Mouse (Mus musculus) lung, postnatal 4 days (tissue): ENCODE measurements around the gene P2ry14.
"Not testable (repeated sequence)": the region's sequence is repeated elsewhere in the genome, so short reads cannot be mapped to it uniquely, and the experiment has no call there.

ENCODE experiments used
- DNase-seq, 2 experiments: peaks; one replicate each; pipeline ENCODE4 v3.0.0; 2021

P2ry14 gene

DNA sequence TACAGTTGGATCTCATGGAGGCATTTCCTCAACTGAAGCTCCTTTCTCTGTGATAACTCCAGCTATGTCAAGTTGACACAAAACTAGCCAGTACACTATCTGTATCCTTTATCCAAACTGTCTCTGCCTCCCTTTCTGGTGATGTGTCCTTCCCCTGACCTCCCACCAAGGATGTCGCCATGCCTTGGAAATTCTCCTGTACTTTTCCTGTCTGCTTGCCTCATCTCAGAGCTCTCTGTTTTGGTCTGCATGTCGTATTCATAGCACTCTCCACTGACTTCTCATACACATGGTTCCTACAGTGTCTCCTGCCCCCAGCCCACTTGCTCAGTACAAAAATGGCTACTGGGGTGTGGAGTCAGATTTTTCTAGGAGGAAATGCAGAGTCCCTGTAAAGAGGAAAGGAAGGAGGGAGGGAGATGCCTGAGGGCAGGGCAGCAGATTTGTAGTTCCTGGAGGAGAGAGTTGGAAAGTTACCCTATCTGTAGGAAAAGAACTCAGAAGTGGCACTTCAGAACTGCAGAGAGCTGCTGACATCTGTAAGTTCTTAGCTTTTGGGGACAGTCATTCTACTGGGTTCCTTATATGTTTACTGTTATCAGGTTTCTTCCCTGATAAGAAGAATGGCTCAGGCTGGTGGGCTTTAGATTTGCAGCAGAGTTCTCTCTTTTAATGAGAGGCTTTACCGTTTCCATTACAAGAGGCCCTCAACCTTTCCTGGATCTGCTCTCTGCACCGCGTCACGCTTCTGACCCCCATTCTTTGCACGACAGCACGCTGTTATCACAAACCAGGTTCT is 11.7 kb downstream of the P2ry14 start:
- DNase-seq, result no peak

DNA sequence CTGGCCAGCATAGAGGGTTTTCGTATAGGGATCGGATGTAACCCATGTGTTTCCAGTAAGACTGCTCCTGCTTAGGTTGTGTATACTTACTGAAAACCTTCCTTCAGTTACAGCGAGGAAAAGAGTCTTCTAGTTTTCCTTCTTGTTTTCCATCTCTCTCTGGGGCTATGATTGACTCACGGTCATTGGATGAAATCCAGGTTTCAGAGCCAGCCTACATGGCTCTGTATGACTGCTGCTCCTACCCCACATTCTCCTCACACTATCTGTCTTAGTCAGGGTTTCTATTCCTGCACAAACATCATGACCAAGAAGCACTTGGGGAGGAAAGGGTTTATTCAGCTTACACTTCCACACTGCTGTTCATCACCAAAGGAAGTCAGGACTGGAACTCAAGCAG is 12.5 kb downstream of the P2ry14 start:
- DNase-seq, result not testable (repeated sequence)

DNA sequence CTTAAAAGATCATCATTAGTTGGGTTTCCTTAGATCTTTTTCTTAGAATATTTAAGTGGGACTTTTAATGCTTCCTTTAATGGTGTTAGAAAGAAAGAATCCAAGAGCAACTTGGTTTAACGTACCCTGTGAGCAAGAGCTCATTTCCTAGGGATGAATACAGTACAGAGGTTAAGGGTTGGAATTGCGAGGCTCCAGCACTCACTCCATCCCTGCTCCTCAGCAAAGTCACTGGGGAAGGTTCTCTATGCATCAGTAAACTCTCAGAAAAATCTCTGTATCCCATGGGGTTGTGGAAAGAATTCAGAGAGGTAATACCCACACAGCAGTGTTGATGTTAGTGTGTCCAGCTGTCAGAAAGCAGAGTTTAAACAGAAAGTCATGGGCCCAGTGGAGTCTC is 13.3 kb downstream of the P2ry14 start:
- DNase-seq, result no peak

DNA sequence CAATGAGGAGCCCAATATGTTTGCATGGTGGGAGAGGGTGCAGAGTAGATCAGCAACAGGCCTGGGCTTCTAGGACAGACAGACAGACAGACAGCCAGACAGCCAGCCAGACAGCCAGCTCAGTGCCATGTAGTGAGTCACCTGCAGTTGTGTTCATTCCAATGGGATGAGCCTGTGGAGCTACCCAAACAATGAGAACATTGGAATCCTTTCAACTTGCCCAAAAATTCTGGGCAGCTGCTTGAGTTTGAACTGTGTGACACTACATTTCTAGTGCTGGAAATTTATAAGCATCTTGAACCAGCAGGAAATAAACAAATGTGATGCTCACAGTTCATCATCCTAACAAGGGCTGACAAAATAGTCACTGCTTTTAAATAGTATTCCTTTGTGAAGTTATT is 13.8 kb downstream of the P2ry14 start:
- peak; percentile 58 to 69 for DNase-seq

DNA sequence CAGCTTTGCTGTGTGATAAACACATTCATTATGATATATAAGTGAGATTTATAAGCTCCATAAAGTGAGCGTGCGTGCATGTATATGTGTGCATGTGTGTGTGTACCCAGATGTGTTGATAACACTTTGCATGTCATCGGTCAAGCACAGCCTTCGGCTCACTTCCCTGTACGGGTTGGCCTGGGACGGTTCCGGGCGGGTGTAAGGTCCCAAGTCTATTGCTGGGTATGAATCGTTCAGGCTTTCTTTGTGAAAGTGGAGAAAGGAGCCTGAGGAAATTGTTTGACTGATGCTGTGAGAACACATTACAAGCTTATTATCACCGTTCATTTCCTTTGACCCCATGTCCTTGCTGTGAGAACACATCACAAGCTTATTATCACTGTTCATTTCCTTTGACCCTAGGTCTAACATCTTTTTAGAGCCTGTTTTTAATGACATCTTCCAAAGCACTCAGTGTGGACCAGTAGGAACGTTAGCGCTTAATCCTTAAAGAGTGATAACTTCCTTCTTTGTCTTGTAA is 14.4 kb downstream of the P2ry14 start:
- DNase-seq, result peak in 1 of 2 experiments; percentile 68

DNA sequence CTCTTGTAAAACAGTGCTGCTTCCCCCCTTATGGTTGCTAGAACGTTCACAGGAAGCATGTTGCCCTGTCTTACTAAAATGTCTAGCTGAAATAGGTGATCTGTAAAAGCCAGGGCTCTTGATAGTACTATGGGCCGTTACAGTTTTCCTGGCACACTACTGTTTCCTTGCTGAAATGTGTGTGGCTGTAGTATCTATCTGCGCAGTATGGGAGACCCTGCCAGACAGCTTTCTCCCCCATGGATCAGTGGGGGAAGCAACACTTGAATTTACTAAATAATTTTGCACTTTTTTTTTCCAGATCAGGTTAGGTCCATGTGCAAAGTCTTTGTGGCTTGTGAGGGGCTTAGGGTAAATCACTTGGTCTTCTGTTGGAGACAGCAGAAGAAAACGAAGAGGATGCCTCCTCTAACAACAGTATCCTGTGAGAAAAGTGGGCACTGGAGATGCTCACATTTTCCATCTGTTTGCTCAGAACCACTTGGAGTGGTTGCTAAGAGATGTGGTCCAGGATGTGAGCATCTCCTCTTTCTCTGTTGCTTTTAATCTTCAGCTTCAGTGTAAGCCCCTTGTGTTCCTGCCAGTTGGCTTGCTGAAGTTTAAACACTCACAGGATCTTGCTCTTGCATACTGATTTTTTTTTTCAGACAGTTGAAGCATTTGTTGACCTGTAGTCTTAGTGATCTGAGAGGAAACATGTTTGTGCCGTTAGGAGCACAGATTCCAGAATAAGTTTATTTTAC is 17.3 kb downstream of the P2ry14 start:
- no peak for DNase-seq

DNA sequence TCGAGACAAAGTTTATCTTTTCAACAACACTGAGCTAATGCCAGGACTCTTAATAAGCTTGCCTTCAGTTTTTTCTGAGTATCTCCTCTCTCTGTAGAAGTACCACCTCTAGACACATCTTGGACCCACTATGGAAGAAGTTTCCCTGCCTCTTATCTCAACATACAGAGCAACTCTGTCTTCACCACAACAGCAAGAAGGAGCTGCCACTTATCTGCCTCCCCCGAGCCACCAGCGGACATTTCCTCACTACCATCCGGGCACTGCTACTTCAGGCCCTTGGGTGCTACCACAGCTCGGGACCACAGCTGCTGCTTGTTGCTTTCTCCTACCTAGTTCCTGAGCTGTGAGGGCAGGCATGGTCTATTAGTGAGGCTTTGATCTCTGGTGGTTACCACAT is 20.2 kb downstream of the P2ry14 start:
- DNase-seq, result no peak

DNA sequence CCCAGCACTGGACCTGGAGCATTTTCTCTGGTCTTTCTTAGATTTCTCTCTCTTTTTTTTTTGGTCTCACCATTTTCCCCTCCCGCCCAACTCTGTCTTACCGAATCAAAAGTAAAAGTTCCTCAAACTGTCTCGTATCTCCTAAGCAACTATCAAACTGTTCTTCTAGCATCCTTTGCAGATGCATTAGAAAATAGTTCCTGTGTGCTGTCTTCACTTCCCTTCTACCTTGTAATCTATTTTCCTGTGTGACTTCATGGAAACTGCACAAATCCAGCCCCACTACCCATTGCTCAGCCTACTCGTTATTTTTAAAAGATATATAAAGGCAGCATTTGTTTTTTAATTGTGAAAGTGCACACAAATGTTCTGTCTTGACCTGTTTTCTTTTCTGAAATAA is 21.5 kb downstream of the P2ry14 start:
- DNase-seq, result no peak

DNA sequence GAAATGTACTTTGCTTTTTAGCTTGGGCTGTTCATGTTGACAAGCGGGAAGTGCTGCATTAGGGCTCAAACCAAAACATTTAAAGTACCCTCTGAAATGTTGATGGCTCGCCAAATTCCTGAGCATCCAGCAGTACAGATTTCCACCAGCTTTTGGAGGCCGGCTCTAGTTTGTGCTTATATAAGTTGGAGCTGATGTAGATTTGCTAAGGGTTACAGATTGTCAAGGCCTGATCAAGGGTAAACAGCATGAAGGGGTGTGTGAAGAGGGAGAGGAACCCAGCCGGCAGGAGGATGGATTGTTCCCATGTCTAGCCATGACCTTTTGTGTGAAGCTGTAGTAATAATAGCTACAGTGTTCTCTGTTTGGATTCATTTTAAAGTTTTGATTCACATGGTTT is 22.3 kb downstream of the P2ry14 start:
- DNase-seq, result peak in 1 of 2 experiments; percentile 42

DNA sequence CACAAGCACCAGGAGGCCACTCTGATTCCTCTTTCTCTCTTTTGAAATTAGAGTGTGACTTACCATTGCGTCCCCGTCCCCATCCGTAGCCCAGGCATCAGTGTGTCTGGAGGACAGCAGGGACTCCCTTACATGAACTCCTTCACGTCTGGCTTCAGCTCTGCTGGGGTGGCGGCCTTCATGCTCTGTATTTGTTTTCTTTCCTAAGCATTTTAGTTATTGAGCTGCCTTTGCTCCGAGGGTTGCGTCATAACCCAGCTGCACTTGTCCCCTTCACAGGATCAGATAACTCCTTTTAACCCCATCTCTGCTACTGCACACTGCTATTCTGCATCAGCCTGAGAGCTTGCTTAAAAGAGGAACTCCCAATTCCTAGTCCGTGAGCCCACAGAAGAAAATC is 23.0 kb downstream of the P2ry14 start:
- peak in 1 of 2 experiments; percentile 49 for DNase-seq

DNA sequence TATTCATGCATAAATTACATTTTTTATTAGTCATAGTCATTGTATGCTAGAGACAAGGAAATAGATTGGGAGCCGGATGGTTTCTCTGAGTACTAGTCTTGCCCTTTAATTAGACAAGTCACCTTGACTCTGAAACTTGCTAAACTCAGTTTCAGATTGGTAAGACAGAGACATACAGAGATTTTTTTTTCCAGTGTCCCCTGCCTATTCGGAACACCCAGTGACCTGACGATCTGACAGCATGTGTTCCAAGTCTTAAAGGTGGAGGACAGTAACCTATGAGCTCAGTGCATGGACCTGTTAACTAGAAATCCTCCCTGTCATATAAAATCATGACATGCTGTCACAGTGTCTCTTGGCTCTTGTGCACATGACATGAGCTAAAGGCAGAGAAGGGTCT is 23.9 kb downstream of the P2ry14 start:
- no peak for DNase-seq

DNA sequence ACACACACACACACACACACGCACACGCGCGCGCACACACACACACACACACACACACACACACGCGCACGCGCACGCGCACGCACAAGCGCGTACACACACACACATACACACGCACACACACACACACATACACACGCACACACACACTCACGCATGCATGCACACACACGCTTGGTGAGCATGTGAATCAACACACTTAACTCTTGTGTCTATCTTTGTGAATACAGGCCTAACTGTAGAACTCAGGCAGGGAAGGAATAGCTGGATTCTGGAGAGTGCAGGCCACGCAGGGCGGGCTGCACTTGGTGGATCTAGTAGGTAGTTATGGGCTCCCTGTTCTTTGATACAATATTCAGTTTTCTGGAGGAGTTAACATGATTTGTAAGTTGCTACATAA is 24.7 kb downstream of the P2ry14 start:
- DNase-seq, result no peak

DNA sequence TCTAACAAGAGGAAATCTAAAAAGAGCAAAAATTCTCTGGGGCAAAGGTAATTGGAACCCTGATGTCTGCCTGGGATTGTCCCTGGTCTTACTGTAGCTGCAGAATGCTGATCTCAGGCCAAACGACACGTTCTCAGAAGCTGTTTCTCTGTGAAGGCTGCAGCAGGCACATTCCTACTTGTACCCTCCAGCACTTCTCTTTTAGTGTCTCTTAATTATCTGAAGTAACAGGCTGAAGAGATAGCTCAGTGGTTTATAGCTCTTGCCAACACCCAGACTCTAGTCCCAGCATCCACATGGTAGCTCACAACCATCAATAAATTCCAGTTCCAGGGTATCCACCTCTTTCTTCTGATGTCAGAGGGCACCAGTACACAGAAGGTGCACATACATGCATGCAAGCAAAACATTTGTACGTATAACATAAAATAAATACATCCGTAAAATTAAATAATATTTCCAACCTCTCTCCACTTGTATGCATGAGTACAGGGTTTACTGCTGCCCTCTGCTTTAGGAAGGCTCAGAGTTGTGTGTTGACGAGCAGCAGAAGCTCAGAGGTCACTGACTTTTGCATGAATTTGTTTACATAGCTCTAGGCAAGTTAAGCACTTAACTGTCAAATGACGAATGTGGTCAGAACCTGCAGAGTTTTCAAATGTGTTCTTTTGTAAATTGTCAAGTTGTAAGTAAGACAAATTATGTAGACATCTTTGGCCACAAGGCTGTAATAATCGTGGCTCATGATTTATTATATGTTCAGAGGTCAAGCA is 27.4 kb downstream of the P2ry14 start:
- no peak for DNase-seq

DNA sequence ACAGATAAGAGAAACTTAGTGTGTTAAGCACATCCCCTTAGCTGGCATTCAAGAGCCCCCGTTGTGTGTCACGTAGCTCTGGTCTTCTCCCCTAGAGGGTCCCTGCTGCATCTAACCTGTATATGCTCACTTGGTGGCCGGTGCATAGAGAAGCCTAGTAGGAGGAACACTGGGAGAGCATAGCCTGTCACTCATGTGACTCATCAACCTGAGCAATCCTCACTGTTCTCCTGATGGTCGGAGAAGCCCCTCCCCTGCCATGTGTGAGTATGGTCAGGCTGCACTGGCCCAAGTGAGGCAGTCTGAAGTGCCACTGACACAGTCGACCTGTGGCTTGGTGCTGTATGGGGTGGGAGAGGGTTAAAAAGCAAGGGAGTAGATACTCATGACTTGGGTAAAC is 28.4 kb downstream of the P2ry14 start:
- DNase-seq, result no peak

DNA sequence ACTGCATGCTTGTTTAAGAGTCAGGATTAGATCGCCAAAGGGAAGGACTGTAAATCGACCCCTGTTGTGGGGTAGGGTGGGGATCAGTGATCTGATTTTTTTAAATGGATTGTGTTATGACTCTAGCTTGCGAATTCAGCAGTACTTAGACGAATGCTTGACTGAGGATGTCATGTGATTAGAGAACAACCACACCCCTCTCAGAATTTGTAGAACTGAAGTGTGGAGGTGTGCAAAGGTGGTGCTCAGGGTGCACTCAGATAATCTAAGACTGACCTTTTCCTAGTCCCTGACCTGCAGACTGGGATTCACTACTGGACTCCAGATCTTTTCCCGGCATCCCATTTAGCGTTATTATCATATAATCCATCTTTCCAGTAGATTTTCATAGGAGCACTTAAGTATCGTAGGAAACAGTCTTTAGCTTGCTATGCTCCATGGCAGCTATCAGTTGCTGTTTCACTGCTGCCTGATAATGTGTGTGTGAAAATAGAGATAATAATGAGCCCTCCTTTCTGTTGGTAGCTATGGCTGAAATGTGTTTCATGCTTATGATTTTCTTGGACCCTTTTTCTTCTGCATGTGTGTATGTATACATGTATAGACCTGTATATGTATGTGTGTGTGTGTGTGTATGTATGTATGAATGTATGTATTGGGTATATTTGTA is 31.5 kb downstream of the P2ry14 start:
- DNase-seq, result no peak

DNA sequence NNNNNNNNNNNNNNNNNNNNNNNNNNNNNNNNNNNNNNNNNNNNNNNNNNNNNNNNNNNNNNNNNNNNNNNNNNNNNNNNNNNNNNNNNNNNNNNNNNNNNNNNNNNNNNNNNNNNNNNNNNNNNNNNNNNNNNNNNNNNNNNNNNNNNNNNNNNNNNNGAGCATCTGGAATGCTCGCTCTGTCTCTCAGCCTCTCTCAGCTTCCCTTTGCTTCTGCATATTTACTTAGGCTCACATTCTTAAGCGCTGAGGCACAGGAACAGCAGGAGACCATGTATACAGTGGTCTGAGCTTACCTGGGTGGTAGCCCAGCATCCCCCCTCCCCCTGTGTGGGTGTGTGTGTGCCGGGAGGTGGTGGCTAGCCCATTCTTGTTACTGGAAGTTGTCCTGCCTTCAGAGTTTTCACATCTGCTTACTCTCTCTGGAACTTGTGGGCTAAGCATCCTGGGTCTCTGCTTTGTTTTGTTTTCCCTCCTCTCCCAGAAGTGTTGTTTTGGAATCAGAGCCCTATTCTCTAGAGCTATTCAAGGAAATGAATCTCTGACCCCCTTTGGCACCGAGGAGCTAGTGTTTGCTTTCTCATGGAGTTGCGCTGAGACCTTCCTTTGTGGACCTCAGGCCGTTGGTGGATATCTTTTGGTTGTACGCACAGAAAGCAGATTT is 32.2 kb downstream of the P2ry14 start:
- no peak for DNase-seq

DNA sequence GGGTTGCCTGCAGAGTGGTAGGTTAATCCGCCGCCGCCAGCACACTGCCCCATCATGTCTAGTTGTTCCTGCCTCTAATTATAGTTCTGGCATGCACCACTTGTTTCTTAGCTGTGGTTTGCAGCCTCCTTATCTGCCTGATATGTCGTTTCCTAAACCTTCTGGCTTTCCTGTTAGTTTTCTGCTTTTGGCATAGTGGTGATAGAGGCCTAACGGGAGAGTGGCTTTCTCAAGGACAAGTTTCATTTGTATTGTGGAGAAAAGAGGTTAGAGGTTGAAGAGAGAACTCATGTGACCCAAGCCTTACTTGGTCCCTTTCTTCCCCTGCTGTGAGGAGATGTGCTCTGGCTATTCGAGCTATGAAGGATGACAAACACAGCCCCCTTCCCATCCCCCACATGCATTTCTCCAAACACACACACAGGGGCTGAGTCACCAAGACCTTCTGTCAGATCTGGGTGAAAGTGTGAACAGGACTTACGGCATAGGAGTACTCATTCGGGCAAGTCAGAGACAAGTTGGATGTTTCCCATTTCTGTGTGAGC is 39.4 kb downstream of the P2ry14 start:
- no peak for DNase-seq

DNA sequence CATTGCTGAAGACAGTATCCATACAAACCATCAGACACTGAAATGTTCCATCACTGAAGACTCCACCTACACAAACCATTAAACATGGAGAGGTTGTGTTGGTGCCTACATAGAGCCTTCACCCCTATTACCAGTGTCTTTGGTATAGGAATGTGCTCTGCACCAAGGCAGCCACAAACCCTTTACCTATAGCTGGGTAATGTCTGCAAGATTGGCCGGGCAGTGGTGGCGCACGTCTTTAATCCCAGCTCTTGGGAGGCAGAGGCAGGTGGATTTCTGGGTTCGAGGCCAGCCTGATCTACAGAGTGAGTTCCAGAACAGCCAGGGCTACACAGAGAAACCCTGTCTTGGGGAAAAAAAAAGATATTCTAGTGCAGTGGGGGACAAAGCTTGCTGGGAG is 40.1 kb downstream of the P2ry14 start:
- not testable (repeated sequence) for DNase-seq

DNA sequence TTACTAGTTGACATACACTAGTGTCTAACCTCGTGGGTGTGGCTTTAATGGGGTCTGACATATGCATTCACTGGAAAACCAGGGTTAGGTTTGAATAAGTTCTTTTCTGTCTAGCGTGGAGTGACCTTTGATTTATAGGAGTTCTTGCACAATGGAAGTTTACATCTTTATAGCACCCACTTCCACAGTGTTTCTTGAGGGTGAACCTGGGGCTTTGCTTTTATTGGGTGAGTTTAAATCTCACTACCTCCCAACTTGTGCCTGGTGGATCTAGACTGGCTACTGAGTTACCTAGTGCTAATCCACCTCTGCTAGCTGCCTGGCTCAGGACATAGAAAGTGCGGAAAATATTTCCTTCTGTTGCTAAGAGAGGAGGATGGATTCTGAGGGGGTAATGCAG is 41.5 kb downstream of the P2ry14 start:
- DNase-seq, result no peak

DNA sequence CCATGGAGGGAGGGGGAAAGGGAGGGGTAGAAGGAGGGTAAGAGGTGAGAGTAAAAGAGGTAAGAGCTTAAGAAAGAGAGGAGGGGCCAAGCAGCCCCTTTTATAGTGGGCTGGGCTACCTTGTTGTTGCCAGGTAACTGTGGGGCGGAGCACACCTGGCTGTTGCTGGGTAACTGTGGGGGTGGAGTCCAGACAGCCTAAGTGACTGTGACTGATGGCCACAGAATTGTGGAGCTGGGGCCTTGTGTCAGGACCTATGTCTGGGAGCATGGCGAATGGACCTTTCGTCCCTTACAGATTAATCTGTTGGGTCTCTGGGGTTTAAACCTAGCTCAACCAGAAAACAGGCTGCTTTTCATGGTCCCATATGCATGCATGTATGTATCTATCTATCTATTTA is 43.6 kb downstream of the P2ry14 start:
- DNase-seq, result not testable (repeated sequence)

DNA sequence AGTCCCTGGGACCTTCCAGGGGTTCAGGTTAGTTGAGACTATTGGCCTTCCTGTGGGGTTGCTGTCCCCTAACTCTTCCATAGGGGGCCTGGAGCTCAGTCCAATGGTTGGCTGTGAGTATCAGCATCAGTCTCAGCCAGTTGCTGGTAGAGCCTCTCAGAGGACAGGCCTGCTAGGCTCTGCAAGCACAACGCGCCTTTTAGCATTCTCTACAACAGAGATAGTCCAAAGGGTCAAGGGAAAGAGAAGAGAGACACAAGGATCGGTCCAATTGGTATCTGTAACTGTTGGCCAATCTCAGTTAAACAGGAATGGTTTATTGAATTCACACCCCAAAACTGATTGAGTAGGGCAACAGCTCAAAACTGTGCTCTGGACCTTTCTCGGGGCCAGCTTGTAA is 46.0 kb downstream of the P2ry14 start:
- DNase-seq, result no peak

DNA sequence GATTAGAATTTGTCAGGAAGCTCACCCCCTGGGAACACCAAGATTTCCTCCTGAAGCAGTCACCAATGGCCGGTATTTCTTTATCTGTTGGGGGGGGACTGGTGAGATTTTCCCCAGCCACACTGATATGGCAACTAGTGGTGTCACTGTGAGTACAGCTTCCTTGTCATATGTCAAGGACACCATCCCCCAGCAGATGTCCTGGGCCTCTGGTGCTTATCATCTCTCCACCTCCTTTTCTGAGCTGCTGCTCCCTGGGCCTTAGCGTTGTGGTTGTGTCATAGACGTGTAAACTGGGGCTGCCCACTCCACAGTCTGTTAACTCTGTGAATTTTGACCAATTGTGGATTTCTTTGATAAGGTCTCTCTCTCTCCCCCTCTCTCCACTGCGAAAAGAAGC is 49.0 kb downstream of the P2ry14 start:
- DNase-seq, result no peak
